Mouse (Mus musculus): ENCODE results near the gene Flt3l. TPM values are rescaled to one million over a fixed set of nuclear protein-coding genes. Genes with fewer than 3 reads are reported as not detected.
"Not testable (repeated sequence)": the region's sequence is repeated elsewhere in the genome, so short reads cannot be mapped to it uniquely, and the experiment has no call there.

Flt3l gene
- polyA plus RNA-seq, 1 experiment from 2014 or later, result 3.0 TPM

GRCm38 (mm10) chr7:45113476-45113875, 22.8 kb downstream of the Flt3l start:
- ATAC-seq (ENCODE audit: low read depth), result 0 out of 2 replicates have a peak, but pooled peaks have one; percentile 24
- WGBS (ENCODE audit: insufficient replicate concordance), result 21% methylated on average over 2 of the region's 2 CpGs
- Histone ChIP-seq H3K36me3 (ENCODE audit: control insufficient read depth, insufficient read depth) (no peaks in the 10 kb centered on the region), H3K27me3 (ENCODE audit: control insufficient read depth, insufficient read depth, low read depth, low read length) (no peaks in the 10 kb centered on the region), H3K4me1 (ENCODE audit: control insufficient read depth, low read depth, low read length) (peaks cover 17% of the 10 kb centered on the region), H3K27ac (ENCODE audit: low read length) (no peak overlapping the region), H3K9me3 (replicated peaks; ENCODE audit: control insufficient read depth, low read length) (no peaks in the 10 kb centered on the region), H3K4me2 (ENCODE audit: low read depth, low read length) (no peak overlapping the region), H3K9ac (ENCODE audit: low read depth, low read length) (no peak overlapping the region), H3K4me3 (ENCODE audit: low read depth, low read length) (no peak overlapping the region)

- Histone ChIP-seq H3K36me3 (ENCODE audit: control insufficient read depth, insufficient read depth) (no peaks in the 10 kb centered on the region), H3K4me1 (ENCODE audit: control insufficient read depth, low read depth, low read length) (peaks cover 17% of the 10 kb centered on the region), H3K27ac (ENCODE audit: low read length) (no peak overlapping the region), H3K4me2 (ENCODE audit: low read depth, low read length) (no peak overlapping the region), H3K27me3 (ENCODE audit: control insufficient read depth, insufficient read depth, low read depth, low read length) (no peaks in the 10 kb centered on the region), H3K9me3 (replicated peaks; ENCODE audit: control insufficient read depth, low read length) (no peaks in the 10 kb centered on the region), H3K9ac (ENCODE audit: low read depth, low read length) (no peak overlapping the region), H3K4me3 (ENCODE audit: low read depth, low read length) (no peak overlapping the region)
- no peak for ATAC-seq (ENCODE audit: low read depth)
- WGBS (ENCODE audit: insufficient replicate concordance), result 22% methylated on average over 3 of the region's 3 CpGs
Observed at GRCm38 (mm10) chr7:45112529-45112928, 23.7 kb downstream of the Flt3l start.

- no peaks in the 10 kb centered on the region for H3K27me3 ChIP-seq (ENCODE audit: control insufficient read depth, insufficient read depth, low read depth, low read length)
- no peak for ATAC-seq (ENCODE audit: low read depth)
- H3K4me2 ChIP-seq (ENCODE audit: low read depth, low read length), result no peak overlapping the region
- no peaks in the 10 kb centered on the region for H3K9me3 ChIP-seq (replicated peaks; ENCODE audit: control insufficient read depth, low read length)
- H3K4me3 ChIP-seq (ENCODE audit: low read depth, low read length), result no peak overlapping the region
- no peak overlapping the region for H3K9ac ChIP-seq (ENCODE audit: low read depth, low read length)
- WGBS (ENCODE audit: insufficient replicate concordance), result 51% methylated on average over 2 of the region's 2 CpGs
- H3K27ac ChIP-seq (ENCODE audit: low read length), result no peak overlapping the region
- H3K4me1 ChIP-seq (ENCODE audit: control insufficient read depth, low read depth, low read length), result peaks cover 17% of the 10 kb centered on the region
- no peaks in the 10 kb centered on the region for H3K36me3 ChIP-seq (ENCODE audit: control insufficient read depth, insufficient read depth)
Observed at GRCm38 (mm10) chr7:45111940-45112339, 24.3 kb downstream of the Flt3l start.

- H3K36me3 ChIP-seq (ENCODE audit: control insufficient read depth, insufficient read depth); ATAC-seq (ENCODE audit: low read depth); H3K27ac ChIP-seq (ENCODE audit: low read length); H3K27me3 ChIP-seq (ENCODE audit: control insufficient read depth, insufficient read depth, low read depth, low read length); H3K9me3 ChIP-seq (replicated peaks; ENCODE audit: control insufficient read depth, low read length); H3K4me3 ChIP-seq (ENCODE audit: low read depth, low read length); H3K9ac ChIP-seq (ENCODE audit: low read depth, low read length); H3K4me2 ChIP-seq (ENCODE audit: low read depth, low read length): not testable (repeated sequence)
- H3K4me1 ChIP-seq (ENCODE audit: control insufficient read depth, low read depth, low read length), result peaks cover 17% of the 10 kb centered on the region
- WGBS (ENCODE audit: insufficient replicate concordance), result 64% methylated on average over 4 of the region's 4 CpGs
Observed at GRCm38 (mm10) chr7:45110089-45110488, 26.1 kb downstream of the Flt3l start.

GRCm38 (mm10) chr7:45107052-45107645, 29.1 kb downstream of the Flt3l start:
- Histone ChIP-seq H3K4me1 (ENCODE audit: control insufficient read depth, low read depth, low read length) (peaks cover 8% of the 10 kb centered on the region), H3K27ac (ENCODE audit: low read length) (no peak overlapping the region), H3K4me3 (ENCODE audit: low read depth, low read length) (no peak overlapping the region), H3K36me3 (ENCODE audit: control insufficient read depth, insufficient read depth) (no peaks in the 10 kb centered on the region), H3K27me3 (ENCODE audit: control insufficient read depth, insufficient read depth, low read depth, low read length) (no peaks in the 10 kb centered on the region), H3K4me2 (ENCODE audit: low read depth, low read length) (no peak overlapping the region), H3K9me3 (replicated peaks; ENCODE audit: control insufficient read depth, low read length) (no peaks in the 10 kb centered on the region), H3K9ac (ENCODE audit: low read depth, low read length) (no peak overlapping the region)
- 25% methylated on average over 5 of the region's 5 CpGs for WGBS (ENCODE audit: insufficient replicate concordance)
- no peak for ATAC-seq (ENCODE audit: low read depth)

GRCm38 (mm10) chr7:45106441-45106840, 29.8 kb downstream of the Flt3l start:
- Histone ChIP-seq H3K9me3 (replicated peaks; ENCODE audit: control insufficient read depth, low read length) (no peaks in the 10 kb centered on the region), H3K27me3 (ENCODE audit: control insufficient read depth, insufficient read depth, low read depth, low read length) (no peaks in the 10 kb centered on the region), H3K36me3 (ENCODE audit: control insufficient read depth, insufficient read depth) (no peaks in the 10 kb centered on the region), H3K9ac (ENCODE audit: low read depth, low read length) (no peak overlapping the region), H3K4me2 (ENCODE audit: low read depth, low read length) (no peak overlapping the region), H3K4me3 (ENCODE audit: low read depth, low read length) (no peak overlapping the region), H3K4me1 (ENCODE audit: control insufficient read depth, low read depth, low read length) (peaks cover 8% of the 10 kb centered on the region), H3K27ac (ENCODE audit: low read length) (no peak overlapping the region)
- ATAC-seq (ENCODE audit: low read depth), result no peak
- WGBS (ENCODE audit: insufficient replicate concordance), result 56% methylated on average over 6 of the region's 6 CpGs

GRCm38 (mm10) chr7:45105491-45105890, 30.7 kb downstream of the Flt3l start:
- Histone ChIP-seq H3K9me3 (replicated peaks; ENCODE audit: control insufficient read depth, low read length) (no peaks in the 10 kb centered on the region), H3K4me1 (ENCODE audit: control insufficient read depth, low read depth, low read length) (peaks cover 8% of the 10 kb centered on the region), H3K36me3 (ENCODE audit: control insufficient read depth, insufficient read depth) (no peaks in the 10 kb centered on the region), H3K9ac (ENCODE audit: low read depth, low read length) (no peak overlapping the region), H3K27me3 (ENCODE audit: control insufficient read depth, insufficient read depth, low read depth, low read length) (no peaks in the 10 kb centered on the region), H3K27ac (ENCODE audit: low read length) (no peak overlapping the region), H3K4me2 (ENCODE audit: low read depth, low read length) (no peak overlapping the region), H3K4me3 (ENCODE audit: low read depth, low read length) (no peak overlapping the region)
- no peak for ATAC-seq (ENCODE audit: low read depth)
- WGBS (ENCODE audit: insufficient replicate concordance), result 68% methylated on average over 8 of the region's 8 CpGs

- H3K27ac ChIP-seq (ENCODE audit: low read length), result no peak overlapping the region
- no peaks in the 10 kb centered on the region for H3K27me3 ChIP-seq (ENCODE audit: control insufficient read depth, insufficient read depth, low read depth, low read length)
- H3K36me3 ChIP-seq (ENCODE audit: control insufficient read depth, insufficient read depth), result no peaks in the 10 kb centered on the region
- WGBS (ENCODE audit: insufficient replicate concordance), result 53% methylated on average over 5 of the region's 5 CpGs
- no peak overlapping the region for H3K9ac ChIP-seq (ENCODE audit: low read depth, low read length)
- no peak overlapping the region for H3K4me3 ChIP-seq (ENCODE audit: low read depth, low read length)
- no peaks in the 10 kb centered on the region for H3K9me3 ChIP-seq (replicated peaks; ENCODE audit: control insufficient read depth, low read length)
- H3K4me1 ChIP-seq (ENCODE audit: control insufficient read depth, low read depth, low read length), result peaks cover 8% of the 10 kb centered on the region
- ATAC-seq (ENCODE audit: low read depth), result no peak
- H3K4me2 ChIP-seq (ENCODE audit: low read depth, low read length), result no peak overlapping the region
Observed at GRCm38 (mm10) chr7:45104941-45105340, 31.3 kb downstream of the Flt3l start.

GRCm38 (mm10) chr7:45103652-45104180, 32.5 kb downstream of the Flt3l start, which contains the start of gene Fcgrt:
Gene Fcgrt (minus strand): TSS chr7:45103851.
- H3K4me1 ChIP-seq (ENCODE audit: control insufficient read depth, low read depth, low read length), result peaks cover 8% of the 10 kb centered on the region
- no peaks in the 10 kb centered on the region for H3K27me3 ChIP-seq (ENCODE audit: control insufficient read depth, insufficient read depth, low read depth, low read length)
- H3K9ac ChIP-seq (ENCODE audit: low read depth, low read length), result peak within 1 kb of the TSS; percentile 34; the same call in 1 of the 2 replicates
- H3K27ac ChIP-seq (ENCODE audit: low read length), result peak within 1 kb of the TSS; percentile 65
- peak; percentile 93 for ATAC-seq (ENCODE audit: low read depth)
- peak within 1 kb of the TSS; percentile 34 for H3K4me2 ChIP-seq (ENCODE audit: low read depth, low read length)
- WGBS (ENCODE audit: insufficient replicate concordance), result 34% methylated on average over 7 of the region's 7 CpGs
- H3K36me3 ChIP-seq (ENCODE audit: control insufficient read depth, insufficient read depth), result no peaks in the 10 kb centered on the region
- no peaks in the 10 kb centered on the region for H3K9me3 ChIP-seq (replicated peaks; ENCODE audit: control insufficient read depth, low read length)
- H3K4me3 ChIP-seq (ENCODE audit: low read depth, low read length), result peak within 1 kb of the TSS; percentile 36

Measured in liver, embryonic 16.5 days (tissue).